Mouse (Mus musculus) MEL (cell line): ENCODE results near the gene Olfr220. TPM values are rescaled to one million over a fixed set of nuclear protein-coding genes. Genes with fewer than 3 reads are reported as not detected.

Experiments
- DNase-seq: peaks from one replicate; pipeline ENCODE4 v3.0.0; 2011; ENCODE audit warnings: low read depth, low spot score
- H3K27ac ChIP-seq: 2 replicates; pipeline ENCODE4 v1.5.1; 2012; ENCODE audit warnings: low read depth, mild to moderate bottlenecking, control low read depth, low read length, moderate library complexity; ENCODE audit not compliant: control insufficient read depth
- H3K27me3 ChIP-seq, 2 experiments: fragments of 150-350 bp in 1 of 2; sonication (generic) in 1 of 2; 2 replicates each; pipeline ENCODE4 v1.6.1; 2012; ENCODE audit warnings: low read length in 2 of 2, mild to moderate bottlenecking in 2 of 2, improper control_type of control experiment in 1 of 2, moderate library complexity in 1 of 2; ENCODE audit not compliant: insufficient read depth in 2 of 2, control insufficient read depth in 1 of 2
- H3K36me3 ChIP-seq, 2 experiments: 2 replicates each; pipeline ENCODE4 v1.6.1; 2012 to 2014; ENCODE audit warnings: low read length in 2 of 2, improper control_type of control experiment in 1 of 2, inconsistent platforms in 1 of 2, mild to moderate bottlenecking in 1 of 2; ENCODE audit not compliant: insufficient read depth in 2 of 2, control insufficient read depth in 1 of 2
- H3K4me1 ChIP-seq, 2 experiments: fragments of 150-350 bp in 1 of 2; sonication (generic) in 1 of 2; 2 replicates each; pipeline ENCODE4 v1.6.1; 2012; ENCODE audit warnings: low read length in 2 of 2, improper control_type of control experiment in 1 of 2, mild to moderate bottlenecking in 1 of 2; ENCODE audit not compliant: insufficient read depth in 2 of 2, control insufficient read depth in 1 of 2
- H3K4me3 ChIP-seq, 2 experiments: fragments of 150-350 bp in 1 of 2; sonication (generic) in 1 of 2; 2 replicates each; pipeline ENCODE4 v1.5.1; 2012; ENCODE audit warnings: low read depth in 2 of 2, low read length in 2 of 2, mild to moderate bottlenecking in 2 of 2, moderate library complexity in 2 of 2, control low read depth in 1 of 2, improper control_type of control experiment in 1 of 2; ENCODE audit not compliant: control insufficient read depth in 1 of 2, insufficient read depth in 1 of 2
- H3K79me2 ChIP-seq: 2 replicates; pipeline ENCODE4 v1.6.1; 2012; ENCODE audit warnings: mild to moderate bottlenecking, low read length, moderate library complexity; ENCODE audit not compliant: control insufficient read depth, poor library complexity, insufficient read depth
- H3K9ac ChIP-seq: 2 replicates; pipeline ENCODE4 v1.6.1; 2012; ENCODE audit warnings: low read depth, mild to moderate bottlenecking, control low read depth, low read length, moderate library complexity; ENCODE audit not compliant: control insufficient read depth, poor library complexity, severe bottlenecking
- H3K9me3 ChIP-seq: fragments of 150-350 bp; sonication (generic); replicated peaks from 2 replicates; pipeline ENCODE4 v1.6.1; 2012; ENCODE audit warnings: mild to moderate bottlenecking, low read length, improper control_type of control experiment, moderate library complexity; ENCODE audit not compliant: insufficient read depth
- CHD2 ChIP-seq: IDR thresholded peaks from 2 replicates; pipeline ENCODE4 v1.6.1; 2011; ENCODE audit warnings: low read length, improper control_type of control experiment
- GABPA ChIP-seq: IDR thresholded peaks from 2 replicates; pipeline ENCODE4 v1.6.1; 2012; ENCODE audit warnings: low read depth, mild to moderate bottlenecking, inconsistent platforms, low read length, improper control_type of control experiment, moderate library complexity
- GATA1 ChIP-seq: IDR thresholded peaks from 2 replicates; pipeline ENCODE4 v1.6.1; 2011; ENCODE audit warnings: low read depth, low read length, improper control_type of control experiment
- HCFC1 ChIP-seq: IDR thresholded peaks from 2 replicates; pipeline ENCODE4 v1.6.1; 2012; ENCODE audit warnings: low read depth, mild to moderate bottlenecking, inconsistent platforms, low read length, improper control_type of control experiment, moderate library complexity
- MEF2A ChIP-seq: IDR thresholded peaks from 2 replicates; pipeline ENCODE4 v1.6.1; 2014; ENCODE audit warnings: low read depth, mild to moderate bottlenecking, inconsistent platforms, low read length, improper control_type of control experiment; ENCODE audit not compliant: poor library complexity, insufficient replicate concordance, severe bottlenecking; ENCODE audit errors: extremely low read depth
- MXI1 ChIP-seq: IDR thresholded peaks from 2 replicates; pipeline ENCODE4 v1.6.1; 2011; ENCODE audit warnings: mild to moderate bottlenecking, low read depth, low read length, improper control_type of control experiment
- NRF1 ChIP-seq: IDR thresholded peaks from 2 replicates; pipeline ENCODE4 v1.6.1; 2014; ENCODE audit warnings: low read depth, mild to moderate bottlenecking, inconsistent platforms, low read length, improper control_type of control experiment, moderate library complexity; ENCODE audit not compliant: poor library complexity, insufficient read depth, severe bottlenecking
- POLR2A ChIP-seq, 2 experiments: IDR thresholded peaks; 2 replicates each; pipeline ENCODE4 v1.6.1; 2011 to 2012; ENCODE audit warnings: low read length in 2 of 2, mild to moderate bottlenecking in 2 of 2, control low read depth in 1 of 2, improper control_type of control experiment in 1 of 2, low read depth in 1 of 2, moderate library complexity in 1 of 2; ENCODE audit not compliant: control insufficient read depth in 1 of 2, insufficient read depth in 1 of 2, poor library complexity in 1 of 2
- TAL1 ChIP-seq: IDR thresholded peaks from 2 replicates; pipeline ENCODE4 v1.6.1; 2012; ENCODE audit warnings: mild to moderate bottlenecking, inconsistent platforms, low read length, moderate library complexity, mixed read lengths
- TCF12 ChIP-seq: IDR thresholded peaks from 2 replicates; pipeline ENCODE4 v1.6.1; 2014; ENCODE audit warnings: low read depth, mild to moderate bottlenecking, inconsistent platforms, low read length, improper control_type of control experiment, moderate library complexity
- UBTF ChIP-seq: IDR thresholded peaks from 2 replicates; pipeline ENCODE4 v1.6.1; 2012; ENCODE audit warnings: low read depth, mild to moderate bottlenecking, inconsistent platforms, low read length, improper control_type of control experiment, moderate library complexity, borderline replicate concordance; ENCODE audit not compliant: insufficient read depth
- ZC3H11A ChIP-seq: IDR thresholded peaks from 2 replicates; pipeline ENCODE4 v1.6.1; 2012; ENCODE audit warnings: low read depth, mild to moderate bottlenecking, inconsistent platforms, low read length, improper control_type of control experiment
- ZKSCAN1 ChIP-seq: IDR thresholded peaks from 2 replicates; pipeline ENCODE4 v1.6.1; 2012; ENCODE audit warnings: low read depth, mild to moderate bottlenecking, inconsistent platforms, low read length, improper control_type of control experiment, moderate library complexity
- polyA plus RNA-seq, 2 experiments: library from polyadenylated mRNA; stranded (reverse) in 1 of 2; unstranded in 1 of 2; fragments of >175 nt in 1 of 2; fragments of >200 nt in 1 of 2; gene quantifications; 2 replicates each; pipeline versions ENCODE4 v1.2.1 to v1.2.4; 2012; ENCODE audit warnings: low replicate concordance in 2 of 2, low read depth in 1 of 2; ENCODE audit not compliant: insufficient read length in 2 of 2, insufficient read depth in 1 of 2, missing spikeins in 1 of 2
- total RNA-seq: library from RNA; depleted of rRNA; stranded (reverse); fragments of 300-350 nt; gene quantifications from 2 replicates; pipeline ENCODE4 v1.2.3, GENCODE M21; 2012; rRNA removed

Olfr220 gene
- total and polyA plus RNA-seq, 3 experiments: not detected

DNA sequence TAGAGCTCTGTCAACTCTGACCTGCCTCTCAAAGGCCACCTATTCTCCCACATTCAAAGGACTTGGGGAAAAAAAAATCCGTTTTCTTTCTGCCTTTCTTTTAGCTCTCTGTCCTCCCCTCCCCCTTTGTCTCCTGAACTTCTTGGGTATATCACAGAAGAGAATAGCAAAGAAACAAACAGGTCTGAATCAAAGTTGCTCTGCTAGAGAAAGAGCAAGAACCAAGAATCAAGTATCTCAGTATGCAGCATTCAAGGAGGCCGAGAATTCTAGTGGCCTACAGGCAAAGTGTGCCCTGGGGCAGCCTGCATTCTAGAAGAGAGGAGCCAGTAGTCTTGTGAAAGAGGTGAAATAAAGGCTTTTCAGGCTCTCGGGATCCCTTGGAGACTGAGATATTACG lies 58.2 kb downstream of the Olfr220 start:
- no peak for DNase-seq
- Histone ChIP-seq H3K9ac (no peak overlapping the region), H3K9me3 (no peaks in the 10 kb centered on the region), H3K27me3 (no peaks in the 10 kb centered on the region), H3K27ac (no peak overlapping the region), H3K36me3 (no peaks in the 10 kb centered on the region), H3K4me3 (no peak overlapping the region), H3K79me2 (no peaks in the 10 kb centered on the region), H3K4me1 (no peaks in the 10 kb centered on the region)
- TF ChIP-seq UBTF (no peak), MEF2A (no peak), TAL1 (no peak), TCF12 (no peak), ZC3H11A (no peak), ZKSCAN1 (no peak), MXI1 (no peak), HCFC1 (no peak), NRF1 (no peak), GATA1 (no peak), POLR2A (IDR thresholded peaks at IDR 0.05; ENCODE audit: control insufficient read depth in 1 of 2, insufficient read depth in 1 of 2, low read depth in 1 of 2, low read length in 2 of 2, poor library complexity in 1 of 2) (no peak), CHD2 (no peak), GABPA (no peak)

Other genes starting within 250 kb of the Olfr220 start
- not detected in 2 replicates for gene Olfr419, start 190.0 kb upstream of the Olfr220 start, total RNA-seq
- under 1 TPM in 1 of 2 experiments, not detected in 1; 0.31 TPM for gene Olfr419, start 190.0 kb upstream of the Olfr220 start, polyA plus RNA-seq
- gene Mptx1, start 111.6 kb upstream of the Olfr220 start, total RNA-seq: not detected in 2 replicates
- gene Mptx1, start 111.6 kb upstream of the Olfr220 start, polyA plus RNA-seq: not detected
- gene Olfr417, start 77.0 kb upstream of the Olfr220 start, total RNA-seq: 0.12 TPM in 1 of 2 replicates, not detected in the other
- under 1 TPM in 1 of 2 experiments, not detected in 1; 0.07 TPM for gene Olfr417, start 77.0 kb upstream of the Olfr220 start, polyA plus RNA-seq
- not detected in 2 replicates for gene Olfr248, start 51.0 kb upstream of the Olfr220 start, total RNA-seq
- gene Olfr248, start 51.0 kb upstream of the Olfr220 start, polyA plus RNA-seq: not detected
- gene Olfr414, start 18.0 kb upstream of the Olfr220 start, total RNA-seq: 0.23 TPM in 1 of 2 replicates, not detected in the other
- gene Olfr414, start 18.0 kb upstream of the Olfr220 start, polyA plus RNA-seq: under 1 TPM in 1 of 2 experiments, not detected in 1; 0.11 TPM
- gene Fmn2, start 59.7 kb downstream of the Olfr220 start, total RNA-seq: not detected in 2 replicates
- gene Fmn2, start 59.7 kb downstream of the Olfr220 start, polyA plus RNA-seq: not detected